Mouse (Mus musculus): ENCODE measurements around the gene Ccl26.

Gene Ccl26

GRCm38 (mm10) chr5:135544032-135544558 is 19.3 kb downstream of the Ccl26 start:
- DNase-seq (ENCODE audit: low read depth, low spot score), result peak; percentile 52

- DNase-seq (ENCODE audit: low read depth, low spot score), result no peak
Observed at GRCm38 (mm10) chr5:135537794-135538214, 25.6 kb downstream of the Ccl26 start.

GRCm38 (mm10) chr5:135537326-135537725 is 26.0 kb downstream of the Ccl26 start:
- DNase-seq (ENCODE audit: low read depth, low spot score), result no peak

- DNase-seq (ENCODE audit: low read depth, low spot score), result no peak
Observed at GRCm38 (mm10) chr5:135535867-135536266, 27.5 kb downstream of the Ccl26 start.

DNA sequence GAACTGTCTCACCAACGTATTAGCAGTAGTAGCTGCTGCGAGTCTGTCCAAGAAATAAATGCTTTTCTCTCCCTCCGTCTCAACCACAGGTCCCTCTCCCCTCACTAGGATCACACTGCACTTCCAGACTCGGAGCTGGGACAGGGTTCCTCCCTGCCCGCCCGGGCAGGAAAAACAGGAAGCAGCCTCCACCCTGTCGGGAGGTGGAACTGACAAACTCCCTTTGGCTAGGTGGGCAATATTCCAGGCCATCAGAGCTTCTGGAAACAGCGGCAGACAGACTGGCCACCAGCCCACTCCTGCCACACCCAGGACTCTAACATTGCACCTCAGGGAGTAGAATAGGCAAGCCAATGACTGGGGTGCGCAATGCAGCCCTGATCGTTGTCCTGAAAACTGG is 29.9 kb downstream of the Ccl26 start:
- DNase-seq (ENCODE audit: low read depth, low spot score), result no peak

- DNase-seq (ENCODE audit: low read depth, low spot score), result peak; percentile 22
Observed at GRCm38 (mm10) chr5:135531306-135531845, 32.0 kb downstream of the Ccl26 start.

DNA sequence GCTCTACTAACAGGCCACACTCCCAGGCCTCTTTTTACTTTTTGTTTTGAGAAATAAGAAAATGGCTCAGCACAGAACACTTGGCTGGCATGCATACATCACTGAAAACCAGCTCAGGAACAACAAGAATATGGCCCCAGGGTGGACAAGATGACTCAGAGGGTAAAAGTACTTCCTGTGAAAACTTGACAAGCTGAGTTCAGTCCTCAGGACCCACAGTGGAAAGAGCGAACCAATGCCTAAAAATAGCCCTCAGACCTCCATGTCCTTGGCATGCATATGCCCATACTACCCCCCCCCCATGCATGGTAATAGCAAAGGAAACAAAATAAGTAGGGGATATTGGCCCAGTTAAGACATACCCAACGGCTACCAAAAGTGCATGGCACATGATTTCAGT is 33.4 kb downstream of the Ccl26 start:
- peak; percentile 91 for DNase-seq (ENCODE audit: low read depth, low spot score)

DNA sequence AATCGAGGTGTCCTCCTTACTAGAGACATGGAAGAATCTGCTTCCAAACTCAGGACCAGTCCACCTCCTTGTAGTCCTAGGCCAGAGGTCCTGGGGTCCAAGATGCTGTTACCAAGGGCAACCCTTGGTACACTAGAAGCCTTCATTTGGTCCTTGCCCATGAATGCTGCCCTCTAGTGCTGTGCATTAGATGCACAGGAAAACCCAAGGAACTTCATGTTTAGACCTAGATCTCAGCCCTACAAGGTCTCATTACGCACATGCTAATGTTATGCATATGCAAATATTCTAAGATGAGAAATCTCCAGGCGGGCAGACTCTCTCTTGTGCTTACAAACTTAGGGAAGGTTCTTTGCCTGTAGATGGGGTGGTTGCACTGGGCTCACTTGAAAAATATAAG is 34.1 kb downstream of the Ccl26 start:
- no peak for DNase-seq (ENCODE audit: low read depth, low spot score)

DNA sequence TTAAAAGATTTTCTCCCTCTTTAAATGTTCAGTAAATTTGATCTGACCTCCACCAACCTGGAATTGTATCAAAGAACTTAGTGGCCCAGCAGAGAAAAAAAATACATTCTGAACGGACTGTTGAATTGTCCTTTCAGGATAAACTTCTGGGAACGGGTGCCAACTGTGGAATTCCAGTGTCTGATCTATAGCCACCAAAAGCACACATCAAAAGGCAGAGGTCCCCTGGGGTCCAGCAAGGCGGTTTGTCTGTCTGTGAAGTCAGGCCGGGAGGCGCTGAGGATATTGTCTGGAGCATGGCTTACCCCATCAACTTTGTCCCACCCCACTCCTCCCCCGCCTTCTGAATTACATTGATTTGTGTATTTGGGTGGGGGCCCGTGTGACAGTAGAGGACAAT is 35.4 kb downstream of the Ccl26 start:
- DNase-seq (ENCODE audit: low read depth, low spot score), result no peak

DNA sequence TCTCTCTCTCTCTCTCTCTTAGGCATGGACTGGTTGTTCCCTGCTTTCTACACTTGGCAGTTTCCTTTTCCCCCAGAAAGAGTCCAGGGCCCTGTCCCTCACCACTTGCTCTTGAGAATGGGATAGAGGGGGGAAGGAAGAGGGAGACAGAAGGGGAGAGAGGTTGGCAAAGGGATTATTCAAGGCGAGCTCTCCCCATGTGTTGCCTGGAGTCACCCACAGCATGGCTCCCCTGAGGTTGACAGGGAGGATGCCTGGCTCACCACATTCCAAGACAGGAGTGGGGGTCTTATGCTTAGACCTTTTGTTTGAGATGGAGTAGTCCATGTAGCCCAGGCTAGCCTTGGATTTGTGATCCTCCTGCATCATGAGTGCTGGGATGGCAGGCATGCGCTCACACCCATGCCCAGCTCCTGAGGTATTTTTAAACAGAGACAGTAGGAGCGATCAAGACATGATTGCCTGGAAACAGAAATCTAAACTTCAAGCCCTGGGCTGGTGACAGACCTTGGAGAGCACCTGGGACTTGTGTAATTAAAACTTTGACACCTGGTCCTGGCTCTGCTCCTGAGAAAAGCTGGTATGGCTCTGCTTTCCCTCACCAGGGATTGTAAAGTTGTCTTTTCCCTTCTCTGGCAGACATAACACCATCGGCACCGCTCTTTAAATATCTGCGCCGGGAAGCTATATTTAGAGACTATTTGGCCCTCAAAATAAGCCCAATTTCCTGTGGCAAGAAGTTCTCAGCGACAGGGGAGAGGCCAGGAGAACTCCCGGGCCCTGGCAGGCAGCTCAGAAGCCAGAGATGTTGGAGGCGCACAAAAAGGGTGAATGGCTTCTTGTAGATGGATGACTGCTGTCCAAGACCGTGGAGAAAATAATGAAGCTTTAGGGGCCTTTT is 38.5 kb downstream of the Ccl26 start:
- no peak for DNase-seq (ENCODE audit: low read depth, low spot score)

DNA sequence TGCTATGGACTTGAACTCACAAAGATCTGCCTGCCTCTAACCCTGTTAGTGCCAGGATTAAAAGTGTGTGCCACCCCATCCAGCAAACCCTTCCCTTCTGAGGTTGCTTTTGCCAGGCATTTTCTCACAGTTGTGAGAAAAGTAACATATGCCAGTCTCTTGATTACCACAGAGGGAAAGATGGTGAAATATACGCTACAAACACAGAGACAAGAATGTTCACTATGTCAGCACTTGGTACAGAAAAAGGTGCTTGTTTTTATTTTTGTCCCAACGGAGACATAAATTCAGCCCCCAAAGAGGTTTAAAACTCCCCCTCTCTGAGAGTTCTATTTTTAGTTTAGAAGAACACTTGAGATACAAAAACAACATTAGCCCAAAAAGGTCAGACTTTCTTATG is 39.3 kb downstream of the Ccl26 start:
- DNase-seq (ENCODE audit: low read depth, low spot score), result no peak

- DNase-seq (ENCODE audit: low read depth, low spot score), result peak; percentile 100
Observed at GRCm38 (mm10) chr5:135522111-135522722, 41.2 kb downstream of the Ccl26 start.

DNA sequence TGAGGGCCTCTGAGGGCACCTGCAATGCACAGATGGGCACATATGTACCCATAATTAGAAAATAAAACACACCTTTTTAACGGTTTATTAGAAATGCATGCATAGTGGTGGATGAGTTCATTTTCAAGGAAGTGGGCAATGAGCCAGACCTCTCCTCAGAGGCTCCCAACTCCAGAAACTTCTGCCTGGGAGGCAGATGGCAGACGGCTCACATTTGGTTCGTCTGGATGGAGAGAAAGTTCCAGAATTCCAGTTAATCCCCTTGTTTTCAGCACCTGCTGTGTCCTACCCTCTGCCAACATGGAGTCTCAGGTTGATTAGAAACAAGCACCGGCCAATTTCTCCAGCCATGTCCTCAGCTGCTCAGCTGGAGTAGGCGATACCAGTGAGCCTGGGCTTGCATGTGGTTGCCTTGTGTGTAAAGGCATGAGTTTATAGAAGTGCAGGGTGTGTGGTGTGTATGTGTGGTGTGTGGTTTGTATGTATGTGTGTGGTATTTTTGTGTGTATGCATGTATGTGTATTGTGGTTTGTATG is 46.0 kb downstream of the Ccl26 start:
- DNase-seq (ENCODE audit: low read depth, low spot score), result no peak

DNA sequence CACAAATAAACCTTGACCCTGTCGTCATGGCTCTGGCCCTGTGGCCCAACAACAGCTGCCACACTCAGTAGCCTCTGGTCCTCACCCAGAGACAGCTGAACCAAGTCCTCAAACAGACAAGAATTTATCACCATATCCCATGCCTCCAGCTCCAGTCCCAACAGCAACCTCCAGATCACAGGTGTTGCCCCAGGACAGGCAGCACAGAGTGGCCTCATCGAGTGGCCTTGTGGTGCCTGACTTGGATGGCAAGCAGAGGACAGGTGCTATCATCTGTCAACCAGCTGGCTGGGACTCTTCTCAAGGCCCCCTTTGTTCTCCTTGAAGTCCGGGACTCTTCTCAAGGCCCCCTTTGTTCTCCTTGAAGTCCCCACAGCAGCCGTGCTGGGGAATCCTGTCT is 50.2 kb downstream of the Ccl26 start:
- DNase-seq (ENCODE audit: low read depth, low spot score), result no peak

GRCm38 (mm10) chr5:135511105-135511504 is 52.3 kb downstream of the Ccl26 start:
- DNase-seq (ENCODE audit: low read depth, low spot score), result peak; percentile 29
